Mouse (Mus musculus) stomach, embryonic 16.5 days (tissue): Measurements from ENCODE around the gene Rerg. TPM values are rescaled to one million over a fixed set of nuclear protein-coding genes. Genes with fewer than 3 reads are reported as not detected.

Experiments used
- ATAC-seq: fragments of 200-750 bp; cut with Nextera tagmentation; 2 replicates; pipeline ENCODE4 v1.8.0; 2017; ENCODE audit warnings: moderate number of reproducible peaks, moderate TSS enrichment; ENCODE audit not compliant: insufficient read depth, low FRiP score
- H3K27ac ChIP-seq: fragments of 300-500 bp; sonication (generic); 2 replicates; pipeline ENCODE4 v1.5.1; 2014; ENCODE audit warnings: low read length
- H3K27me3 ChIP-seq: fragments of 300-500 bp; sonication (generic); 2 replicates; pipeline ENCODE4 v1.6.1; 2014; ENCODE audit warnings: low read length, control low read depth, mixed read lengths; ENCODE audit not compliant: control insufficient read depth, insufficient read depth
- H3K36me3 ChIP-seq: fragments of 300-500 bp; sonication (generic); 2 replicates; pipeline ENCODE4 v1.6.1; 2014; ENCODE audit warnings: low read length; ENCODE audit not compliant: control insufficient read depth, insufficient read depth
- H3K4me1 ChIP-seq: fragments of 300-500 bp; sonication (generic); 2 replicates; pipeline ENCODE4 v1.6.1; 2014; ENCODE audit warnings: low read length, control low read depth, mixed read lengths; ENCODE audit not compliant: control insufficient read depth, insufficient read depth
- H3K4me2 ChIP-seq: fragments of 300-500 bp; sonication (generic); 2 replicates; pipeline ENCODE4 v1.6.1; 2014; ENCODE audit warnings: low read depth, low read length, mixed read lengths
- H3K4me3 ChIP-seq: fragments of 300-500 bp; sonication (generic); replicated peaks from 2 replicates; pipeline ENCODE4 v1.5.1; 2014; ENCODE audit warnings: mild to moderate bottlenecking, low read length
- H3K9ac ChIP-seq: fragments of 300-500 bp; sonication (generic); 2 replicates; pipeline ENCODE4 v1.6.1; 2014; ENCODE audit warnings: low read length
- H3K9me3 ChIP-seq: fragments of 300-500 bp; sonication (generic); replicated peaks from 2 replicates; pipeline ENCODE4 v1.6.1; 2016; ENCODE audit warnings: low read length, control low read depth; ENCODE audit not compliant: control insufficient read depth
- WGBS: fragments of 180-500 bp; shearing (Covaris S2); extraction: QIAGEN DNeasy Blood & Tissue Kit; methylation state at CpG from one replicate; pipeline ENCODE4 v1.1.7; 2014; 5-methylcytosine and 5-hydroxymethylcytosine counted together
- polyA plus RNA-seq: library from polyadenylated mRNA; unstranded; fragments of >200 nt; fragmentation: Nextera tagmentation; extraction: Ambion mirVana; gene quantifications from 2 replicates; pipeline ENCODE4 v1.2.1, GENCODE M21; 2015

The Rerg gene
- polyA plus RNA-seq, 1 experiment from 2014 or later: 32.1 TPM

GRCm38 (mm10) chr6:137170646-137171045 is 349 bp upstream of the Rerg start:
- WGBS: 44% methylated on average over 7 of the region's 7 CpGs
- ATAC-seq: no peak
- Histone ChIP-seq H3K36me3 (no peaks in the 10 kb centered on the region), H3K27me3 (no peaks in the 10 kb centered on the region), H3K4me1 (peaks cover 7% of the 10 kb centered on the region; the same call in 1 of the 2 replicates), H3K4me3 (no peak overlapping the region), H3K27ac (no peak overlapping the region), H3K4me2 (no peak overlapping the region), H3K9ac (no peak overlapping the region), H3K9me3 (no peaks in the 10 kb centered on the region)

GRCm38 (mm10) chr6:137169171-137169968 is 927 bp downstream of the Rerg start:
- WGBS: 1% methylated on average over 53 of the region's 53 CpGs

GRCm38 (mm10) chr6:137166843-137167242 is 3.5 kb downstream of the Rerg start:
- Histone ChIP-seq H3K4me1 (peaks cover 15% of the 10 kb centered on the region; the same call in 1 of the 2 replicates), H3K9ac (no peak overlapping the region), H3K36me3 (no peaks in the 10 kb centered on the region), H3K4me2 (peak overlapping the region; percentile 84), H3K27me3 (no peaks in the 10 kb centered on the region), H3K27ac (no peak overlapping the region), H3K4me3 (no peak overlapping the region), H3K9me3 (no peaks in the 10 kb centered on the region)
- 30% methylated on average over 4 of the region's 4 CpGs for WGBS
- ATAC-seq: no peak

More at GRCm38 (mm10) chr6:137169171-137169968, 927 bp downstream of the Rerg start:
- Histone ChIP-seq H3K36me3 (no peaks in the 10 kb centered on the region), H3K27ac (peak overlapping the region; percentile 64), H3K4me1 (peaks cover 7% of the 10 kb centered on the region; the same call in 1 of the 2 replicates), H3K4me2 (peak overlapping the region; percentile 84), H3K27me3 (no peaks in the 10 kb centered on the region), H3K9ac (peak overlapping the region; percentile 82), H3K4me3 (peak overlapping the region; percentile 62), H3K9me3 (no peaks in the 10 kb centered on the region)
- ATAC-seq: peak; percentile 93

GRCm38 (mm10) chr6:137163571-137163970 is 6.7 kb downstream of the Rerg start:
- H3K9ac ChIP-seq: no peak overlapping the region
- no peaks in the 10 kb centered on the region for H3K36me3 ChIP-seq
- no peak overlapping the region for H3K4me2 ChIP-seq
- H3K27me3 ChIP-seq: no peaks in the 10 kb centered on the region
- H3K27ac ChIP-seq: no peak overlapping the region
- H3K4me1 ChIP-seq: peaks cover 20% of the 10 kb centered on the region; the same call in 1 of the 2 replicates
- H3K9me3 ChIP-seq: no peaks in the 10 kb centered on the region
- no peak overlapping the region for H3K4me3 ChIP-seq
- 71% methylated on average over 10 of the region's 10 CpGs for WGBS
- no peak for ATAC-seq

GRCm38 (mm10) chr6:137163061-137163460 is 7.2 kb downstream of the Rerg start:
- 80% methylated on average over 4 of the region's 4 CpGs for WGBS
- no peaks in the 10 kb centered on the region for H3K36me3 ChIP-seq

GRCm38 (mm10) chr6:137162481-137162880 is 7.8 kb downstream of the Rerg start:
- H3K4me1 ChIP-seq: peaks cover 20% of the 10 kb centered on the region; the same call in 1 of the 2 replicates
- ATAC-seq: no peak
- H3K9me3 ChIP-seq: no peaks in the 10 kb centered on the region
- 85% methylated on average over 7 of the region's 7 CpGs for WGBS
- no peak overlapping the region for H3K4me3 ChIP-seq
- H3K9ac ChIP-seq: no peak overlapping the region
- H3K27me3 ChIP-seq: no peaks in the 10 kb centered on the region
- H3K4me2 ChIP-seq: no peak overlapping the region
- no peaks in the 10 kb centered on the region for H3K36me3 ChIP-seq
- H3K27ac ChIP-seq: peak overlapping the region; percentile 71

More at GRCm38 (mm10) chr6:137163061-137163460, 7.2 kb downstream of the Rerg start:
- Histone ChIP-seq H3K9me3 (no peaks in the 10 kb centered on the region), H3K27ac (no peak overlapping the region), H3K9ac (no peak overlapping the region), H3K4me1 (peaks cover 20% of the 10 kb centered on the region; the same call in 1 of the 2 replicates), H3K27me3 (no peaks in the 10 kb centered on the region), H3K4me2 (no peak overlapping the region), H3K4me3 (no peak overlapping the region)
- no peak for ATAC-seq

GRCm38 (mm10) chr6:137161491-137162088 is 8.7 kb downstream of the Rerg start:
- no peak overlapping the region for H3K9ac ChIP-seq
- peak; percentile 86 for ATAC-seq
- H3K27me3 ChIP-seq: no peaks in the 10 kb centered on the region
- H3K4me2 ChIP-seq: no peak overlapping the region
- no peaks in the 10 kb centered on the region for H3K9me3 ChIP-seq
- no peaks in the 10 kb centered on the region for H3K36me3 ChIP-seq
- 0 out of 2 replicates have a peak, but pooled peaks cover 13% of the 10 kb centered on the region for H3K4me1 ChIP-seq
- H3K27ac ChIP-seq: peak overlapping the region; percentile 71
- H3K4me3 ChIP-seq: no peak overlapping the region
- 55% methylated on average over 11 of the region's 11 CpGs for WGBS

- no peak overlapping the region for H3K4me2 ChIP-seq
- no peak overlapping the region for H3K4me3 ChIP-seq
- no peak overlapping the region for H3K27ac ChIP-seq
- peaks cover 16% of the 10 kb centered on the region; the same call in 1 of the 2 replicates for H3K4me1 ChIP-seq
- H3K27me3 ChIP-seq: no peaks in the 10 kb centered on the region
- ATAC-seq: no peak
- no peaks in the 10 kb centered on the region for H3K9me3 ChIP-seq
- WGBS: 83% methylated on average over 8 of the region's 8 CpGs
- no peaks in the 10 kb centered on the region for H3K36me3 ChIP-seq
- H3K9ac ChIP-seq: no peak overlapping the region
Observed at GRCm38 (mm10) chr6:137159372-137159926, 10.8 kb downstream of the Rerg start.
